Comparison of ENCODE assay signal across 8 mouse cellular contexts in the genomic region with DNA sequence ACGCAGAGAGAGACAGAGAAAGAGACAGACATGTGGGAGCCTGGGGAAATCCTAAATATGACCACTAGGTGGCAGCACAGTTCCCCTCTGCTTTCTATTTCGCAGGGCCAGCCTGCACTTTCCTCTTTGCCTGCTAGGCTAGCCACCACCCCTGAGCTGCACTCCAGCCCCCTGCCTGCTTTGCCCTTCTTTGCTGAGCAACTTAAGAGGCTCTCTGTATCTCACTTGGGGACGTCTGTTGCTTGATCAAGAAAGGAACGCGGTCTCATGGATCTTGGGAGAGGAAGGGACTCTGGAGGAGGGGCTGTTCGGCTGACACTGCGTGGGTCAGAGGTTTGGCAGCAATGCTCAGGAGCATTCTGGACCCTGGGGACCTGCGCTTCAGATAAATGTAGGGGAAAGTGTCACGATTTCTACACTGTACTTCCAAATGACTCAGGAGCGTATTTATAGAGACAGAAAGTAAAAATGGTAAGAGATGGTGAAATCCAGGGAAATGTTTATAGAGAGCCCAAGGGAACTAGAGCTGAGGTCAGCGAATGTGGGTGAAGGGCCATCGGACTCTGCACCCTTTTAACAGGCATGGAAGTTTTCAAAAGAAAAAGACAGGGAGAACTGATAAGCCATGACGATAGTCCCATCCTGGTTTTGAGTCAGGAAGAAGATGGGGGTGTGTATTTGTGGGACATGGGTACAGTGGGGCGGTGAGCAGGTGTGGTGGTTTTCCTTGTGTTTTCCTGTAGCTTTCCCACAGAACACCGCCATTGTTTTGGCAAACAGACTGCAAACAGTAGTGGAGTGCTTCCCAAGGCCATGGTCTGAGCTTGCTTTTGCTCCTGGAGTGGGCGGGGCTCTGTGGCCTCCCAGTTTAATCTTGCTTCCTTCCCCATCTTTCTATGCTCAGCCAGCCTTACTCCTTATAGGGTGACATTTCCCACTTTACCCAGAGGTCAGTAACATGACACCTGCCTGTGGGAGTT. TPM values are rescaled to one million over a fixed set of nuclear protein-coding genes. Genes with fewer than 3 reads are reported as not detected.
DNase-seq lines count a peak whose midpoint lies in the region; ATAC-seq and TF ChIP-seq lines count a peak whose summit lies in the region.

No protein-coding gene starts in this region.

- H3K36me3 ChIP-seq in forebrain, embryonic 10.5 days (replicated peaks) = no peaks in the 10 kb centered on the region
- no peaks in the 10 kb centered on the region for H3K36me3 ChIP-seq in heart, embryonic 15.5 days
- H3K36me3 ChIP-seq in liver, embryonic 12.5 days = no peaks in the 10 kb centered on the region
- H3K36me3 ChIP-seq in myocyte (ENCODE audit: control insufficient read depth, insufficient read depth) = no peaks in the 10 kb centered on the region

- 31% methylated on average over 16 of the region's 16 CpGs for WGBS in forebrain, embryonic 10.5 days
- 24% methylated on average over 16 of the region's 16 CpGs for WGBS in heart, embryonic 15.5 days
- 19% methylated on average over 16 of the region's 16 CpGs for WGBS in liver, embryonic 12.5 days (ENCODE audit: insufficient replicate concordance)

- peak; percentile 60 for ATAC-seq in heart, embryonic 15.5 days (replicated peaks; ENCODE audit: insufficient number of reproducible peaks, insufficient read depth, low FRiP score, low read depth)
- ATAC-seq in liver, embryonic 12.5 days = peak; percentile 51

- H3K27me3 ChIP-seq in forebrain, embryonic 10.5 days (ENCODE audit: poor library complexity, severe bottlenecking) = 0 out of 2 replicates have a peak, but pooled peaks cover 4% of the 10 kb centered on the region
- H3K27me3 ChIP-seq in heart, embryonic 15.5 days = no peaks in the 10 kb centered on the region
- no peaks in the 10 kb centered on the region for H3K27me3 ChIP-seq in liver, embryonic 12.5 days (replicated peaks)
- peaks cover 12% of the 10 kb centered on the region for H3K27me3 ChIP-seq in myocyte (ENCODE audit: control insufficient read depth, insufficient read depth, insufficient read length)

- H3K4me2 ChIP-seq in heart, embryonic 15.5 days = peak overlapping the region; percentile 67
- H3K4me2 ChIP-seq in liver, embryonic 12.5 days = peak overlapping the region; percentile 61
- peak overlapping the region; percentile 78 for H3K4me2 ChIP-seq in myocyte (ENCODE audit: low read depth)

- H3K27ac ChIP-seq in forebrain, embryonic 10.5 days = no peak overlapping the region
- no peak overlapping the region for H3K27ac ChIP-seq in heart, embryonic 15.5 days
- peak overlapping the region; percentile 53; the same call in 1 of the 2 replicates for H3K27ac ChIP-seq in liver, embryonic 12.5 days

- H3K79me2 ChIP-seq in myocyte (ENCODE audit: control insufficient read depth, insufficient read depth) = no peaks in the 10 kb centered on the region

- no peaks in the 10 kb centered on the region for H3K9me3 ChIP-seq in forebrain, embryonic 10.5 days
- H3K9me3 ChIP-seq in heart, embryonic 15.5 days (replicated peaks) = no peaks in the 10 kb centered on the region
- no peaks in the 10 kb centered on the region for H3K9me3 ChIP-seq in liver, embryonic 12.5 days (replicated peaks)

- DNase-seq in CD8-positive naive resting alpha-beta T cell, adult 2 months (ENCODE audit: low read depth in 2 of 2, low spot score in 2 of 2) = peak; percentile 47 to 59
- peak; percentile 63 for DNase-seq in c-Kit-positive CD71-negative TER-119-negative erythroid progenitor cells, embryonic 14.5 days (ENCODE audit: low read depth)
- DNase-seq in forebrain, embryonic 10.5 days (ENCODE audit: extremely low spot score, low spot score) = peak; percentile 79
- peak; percentile 88 for DNase-seq in kidney, postnatal 10 days
- DNase-seq in spleen, postnatal 4 days (ENCODE audit: low spot score in 2 of 2) = peak; percentile 57 to 84

- peaks cover 12% of the 10 kb centered on the region for H3K4me1 ChIP-seq in forebrain, embryonic 10.5 days
- H3K4me1 ChIP-seq in heart, embryonic 15.5 days (replicated peaks) = peaks cover 12% of the 10 kb centered on the region
- H3K4me1 ChIP-seq in liver, embryonic 12.5 days = peaks cover 11% of the 10 kb centered on the region

- peak overlapping the region; percentile 25 for H3K9ac ChIP-seq in heart, embryonic 15.5 days
- 0 out of 2 replicates have a peak overlapping the region, but pooled peaks have one; percentile 27 for H3K9ac ChIP-seq in liver, embryonic 12.5 days

- peak overlapping the region; percentile 35 for H3K4me3 ChIP-seq in forebrain, embryonic 10.5 days
- H3K4me3 ChIP-seq in heart, embryonic 15.5 days = peak overlapping the region; percentile 43
- peak overlapping the region; percentile 34 for H3K4me3 ChIP-seq in liver, embryonic 12.5 days
- H3K4me3 ChIP-seq in myocyte = peak overlapping the region; percentile 11

- no peak overlapping the region for H3ac ChIP-seq in myocyte (ENCODE audit: control insufficient read depth, insufficient read length)

- peak; percentile 33 for TF ChIP-seq POLR2A in myocyte (IDR thresholded peaks at IDR 0.05; ENCODE audit: insufficient read length, low read depth)

TF ChIP-seq in myocyte, 11 proteins besides CTCF, POLR2A, EP300 and RAD21:
- TF ChIP-seq REST (IDR thresholded peaks at IDR 0.05; ENCODE audit: insufficient read depth, insufficient read length) (no peak), CEBPB (IDR thresholded peaks at IDR 0.05; ENCODE audit: insufficient read depth, poor library complexity, severe bottlenecking) (peak; percentile 78)

RNA-seq across cellular contexts. Expression of a gene that starts 12.7 kb away (rescaled TPM):
- not detected in 2 replicates for polyA plus RNA-seq in forebrain, embryonic 10.5 days (2016; fragmentation: Nextera tagmentation; extraction: Ambion mirVana)
- polyA plus RNA-seq in heart, embryonic 15.5 days (2015; fragmentation: Nextera tagmentation; extraction: Ambion mirVana) = 0.14 TPM in 1 of 2 replicates, not detected in the other
- polyA plus RNA-seq in liver, embryonic 12.5 days (2016; fragmentation: Nextera tagmentation; extraction: Ambion mirVana) = 0.10 TPM in 1 of 2 replicates, not detected in the other
- not detected for polyA plus RNA-seq in myocyte (2012; fragmentation: generic; extraction: Trizol)

RNA-seq across cellular contexts. Expression of a gene that starts 29.6 kb away (rescaled TPM):
- 0.40 and 0.79 TPM in 2 replicates for polyA plus RNA-seq in forebrain, embryonic 10.5 days (2016; fragmentation: Nextera tagmentation; extraction: Ambion mirVana)
- polyA plus RNA-seq in heart, embryonic 15.5 days (2015; fragmentation: Nextera tagmentation; extraction: Ambion mirVana) = 0.20 and 0.23 TPM in 2 replicates
- polyA plus RNA-seq in liver, embryonic 12.5 days (2016; fragmentation: Nextera tagmentation; extraction: Ambion mirVana) = 0.06 TPM in 2 replicates
- not detected for polyA plus RNA-seq in myocyte (2012; fragmentation: generic; extraction: Trizol)

RNA-seq across cellular contexts. Expression of a gene that starts 38.0 kb away (rescaled TPM):
- polyA plus RNA-seq in forebrain, embryonic 10.5 days (2016; fragmentation: Nextera tagmentation; extraction: Ambion mirVana) = 0.34 and 0.45 TPM in 2 replicates
- 0.27 and 0.33 TPM in 2 replicates for polyA plus RNA-seq in heart, embryonic 15.5 days (2015; fragmentation: Nextera tagmentation; extraction: Ambion mirVana)
- polyA plus RNA-seq in liver, embryonic 12.5 days (2016; fragmentation: Nextera tagmentation; extraction: Ambion mirVana) = 0.07 and 0.11 TPM in 2 replicates
- 0.10 TPM for polyA plus RNA-seq in myocyte (2012; fragmentation: generic; extraction: Trizol)

RNA-seq across cellular contexts. Expression of a gene that starts 38.0 kb away (rescaled TPM):
- polyA plus RNA-seq in forebrain, embryonic 10.5 days (2016; fragmentation: Nextera tagmentation; extraction: Ambion mirVana) = 9.6 and 11.0 TPM in 2 replicates
- 5.9 and 8.6 TPM in 2 replicates for polyA plus RNA-seq in heart, embryonic 15.5 days (2015; fragmentation: Nextera tagmentation; extraction: Ambion mirVana)
- 1.3 TPM in 2 replicates for polyA plus RNA-seq in liver, embryonic 12.5 days (2016; fragmentation: Nextera tagmentation; extraction: Ambion mirVana)
- polyA plus RNA-seq in myocyte (2012; fragmentation: generic; extraction: Trizol) = 5.9 TPM

RNA-seq across cellular contexts. Expression of a gene that starts 48.2 kb away (rescaled TPM):
- polyA plus RNA-seq in forebrain, embryonic 10.5 days (2016; fragmentation: Nextera tagmentation; extraction: Ambion mirVana) = not detected in 2 replicates
- not detected in 2 replicates for polyA plus RNA-seq in heart, embryonic 15.5 days (2015; fragmentation: Nextera tagmentation; extraction: Ambion mirVana)
- not detected in 2 replicates for polyA plus RNA-seq in liver, embryonic 12.5 days (2016; fragmentation: Nextera tagmentation; extraction: Ambion mirVana)
- not detected for polyA plus RNA-seq in myocyte (2012; fragmentation: generic; extraction: Trizol)
